Mouse (Mus musculus) limb, embryonic 14.5 days (tissue): ENCODE results near the gene D10Jhu81e. TPM values are rescaled to one million over a fixed set of nuclear protein-coding genes. Genes with fewer than 3 reads are reported as not detected.
"Not testable (repeated sequence)": the region's sequence is repeated elsewhere in the genome, so short reads cannot be mapped to it uniquely, and the experiment has no call there.

ENCODE experiments used
- ATAC-seq: fragments of 200-750 bp; cut with Nextera tagmentation; 2 replicates; pipeline ENCODE4 v1.8.0; 2017; ENCODE audit warnings: low read depth, moderate number of reproducible peaks, moderate TSS enrichment; ENCODE audit not compliant: low FRiP score
- DNase-seq: peaks from one replicate; pipeline ENCODE4 v3.0.0-alpha.2; 2015; ENCODE audit warnings: low spot score
- H3K27ac ChIP-seq: fragments of 300-500 bp; sonication (generic); replicated peaks from 2 replicates; pipeline ENCODE4 v1.5.1; 2014; ENCODE audit warnings: low read depth, mild to moderate bottlenecking, low read length, moderate library complexity, mixed read lengths
- H3K27me3 ChIP-seq: fragments of 300-500 bp; sonication (generic); 2 replicates; pipeline ENCODE4 v1.6.1; 2014; ENCODE audit warnings: low read length, mixed read lengths; ENCODE audit not compliant: control insufficient read depth, insufficient read depth
- H3K36me3 ChIP-seq: fragments of 300-500 bp; sonication (generic); 2 replicates; pipeline ENCODE4 v1.6.1; 2014; ENCODE audit warnings: mild to moderate bottlenecking, low read length, moderate library complexity, mixed read lengths; ENCODE audit not compliant: control insufficient read depth, insufficient read depth
- H3K4me1 ChIP-seq: fragments of 300-500 bp; sonication (generic); 2 replicates; pipeline ENCODE4 v1.6.1; 2014; ENCODE audit warnings: antibody characterized with exemption, low read length, mixed read lengths; ENCODE audit not compliant: control insufficient read depth, insufficient read depth
- H3K4me2 ChIP-seq: fragments of 300-500 bp; sonication (generic); replicated peaks from 2 replicates; pipeline ENCODE4 v1.6.1; 2014; ENCODE audit warnings: low read depth, mild to moderate bottlenecking, low read length, moderate library complexity; ENCODE audit not compliant: severe bottlenecking
- H3K4me3 ChIP-seq: fragments of 300-500 bp; sonication (generic); replicated peaks from 2 replicates; pipeline ENCODE4 v1.5.1; 2014; ENCODE audit warnings: low read length
- H3K9ac ChIP-seq: fragments of 300-500 bp; sonication (generic); 2 replicates; pipeline ENCODE4 v1.6.1; 2014; ENCODE audit warnings: mild to moderate bottlenecking, low read depth, low read length, moderate library complexity; ENCODE audit not compliant: severe bottlenecking
- H3K9me3 ChIP-seq: fragments of 300-500 bp; sonication (generic); 2 replicates; pipeline ENCODE4 v1.6.1; 2016; ENCODE audit warnings: low read length; ENCODE audit not compliant: control insufficient read depth
- POLR2A ChIP-seq: fragments of 200-500 bp; IDR thresholded peaks from 2 replicates; pipeline ENCODE4 v1.8.0; 2012; ENCODE audit warnings: inconsistent platforms, mild to moderate bottlenecking, moderate library complexity, borderline replicate concordance; ENCODE audit not compliant: insufficient read depth, insufficient read length; ENCODE audit errors: extremely low read depth
- WGBS: fragments of 180-500 bp; shearing (Covaris S2); extraction: QIAGEN DNeasy Blood & Tissue Kit; methylation state at CpG from one replicate; pipeline ENCODE4 v1.1.7; 2014; 5-methylcytosine and 5-hydroxymethylcytosine counted together
- polyA plus RNA-seq, 2 experiments: library from polyadenylated mRNA; depleted of rRNA in 1 of 2; stranded (reverse) in 1 of 2; unstranded in 1 of 2; fragments of >200 nt; fragmentation: Nextera tagmentation in 1 of 2; extraction: Ambion mirVana in 1 of 2; gene quantifications; 2 replicates each; pipeline versions ENCODE4 v1.2.1 to v1.2.3; 2012 to 2014

The D10Jhu81e gene
- polyA plus RNA-seq, 2 experiments, result 25.6 to 94.8 TPM

- no peak for TF ChIP-seq POLR2A
- Histone ChIP-seq H3K4me3 (no peak overlapping the region), H3K9me3 (no peaks in the 10 kb centered on the region), H3K27me3 (no peaks in the 10 kb centered on the region), H3K36me3 (peaks cover 86% of the 10 kb centered on the region), H3K27ac (no peak overlapping the region), H3K9ac (no peak overlapping the region), H3K4me2 (no peak overlapping the region), H3K4me1 (no peaks in the 10 kb centered on the region)
- ATAC-seq (no peak), DNase-seq (no peak)
- WGBS, result 92% methylated on average over 4 of the region's 4 CpGs
Measured at GRCm38 (mm10) chr10:78201182-78201581, 31.6 kb upstream of the D10Jhu81e start.

- no peak for ATAC-seq
Measured at GRCm38 (mm10) chr10:78192933-78193332, 23.4 kb upstream of the D10Jhu81e start.

DNA sequence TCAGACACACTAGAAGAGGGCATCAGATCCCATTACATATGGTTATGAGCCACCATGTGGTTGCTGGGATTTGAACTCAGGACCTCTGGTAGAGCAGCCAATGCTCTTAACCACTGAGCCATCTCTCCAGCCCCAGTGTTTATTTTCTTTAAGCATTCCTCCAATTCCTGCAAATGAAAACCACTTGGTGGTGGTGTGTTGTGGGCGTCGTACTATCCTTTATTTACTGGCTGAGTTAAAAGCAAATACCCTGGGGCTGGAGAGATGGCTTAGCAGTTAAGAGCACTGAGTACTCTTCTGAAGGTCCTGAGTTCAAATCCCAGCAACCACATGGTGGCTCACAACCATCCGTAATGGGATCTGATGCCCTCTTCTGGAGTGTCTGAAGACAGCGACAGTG, 16.5 kb upstream of the D10Jhu81e start:
- not testable (repeated sequence) for H3K27ac ChIP-seq, H3K27me3 ChIP-seq, DNase-seq, H3K9me3 ChIP-seq, H3K9ac ChIP-seq, H3K4me2 ChIP-seq, H3K4me3 ChIP-seq, H3K4me1 ChIP-seq, ATAC-seq
- peaks cover 57% of the 10 kb centered on the region for H3K36me3 ChIP-seq
- 86% methylated on average over 4 of the region's 4 CpGs for WGBS

More at GRCm38 (mm10) chr10:78192933-78193332, 23.4 kb upstream of the D10Jhu81e start:
- no peak for TF ChIP-seq POLR2A
- no peak overlapping the region for H3K4me3 ChIP-seq
- H3K9ac ChIP-seq, result no peak overlapping the region
- no peak overlapping the region for H3K4me2 ChIP-seq
- no peak for DNase-seq
- H3K9me3 ChIP-seq, result no peaks in the 10 kb centered on the region
- H3K27me3 ChIP-seq, result no peaks in the 10 kb centered on the region
- H3K27ac ChIP-seq, result no peak overlapping the region
- 90% methylated on average over 5 of the region's 5 CpGs for WGBS
- H3K36me3 ChIP-seq, result peaks cover 94% of the 10 kb centered on the region
- no peaks in the 10 kb centered on the region for H3K4me1 ChIP-seq

DNA sequence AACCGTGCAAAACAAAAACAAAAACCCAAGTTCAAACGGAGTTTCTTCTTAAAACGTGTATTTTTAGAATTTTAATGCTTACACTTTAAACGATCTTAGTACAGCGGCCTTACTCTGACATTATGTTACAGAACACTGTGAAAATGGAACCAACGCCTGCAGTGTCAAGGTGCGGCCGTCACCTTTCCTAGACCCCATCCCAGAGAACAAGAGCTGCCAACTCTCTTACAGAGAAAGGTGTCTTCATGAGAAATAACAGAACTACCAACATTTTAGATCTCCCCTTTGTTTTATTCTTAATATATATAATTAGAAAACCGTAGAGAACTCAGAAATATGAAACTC, 15.8 kb upstream of the D10Jhu81e start:
- Histone ChIP-seq H3K4me3 (peak overlapping the region; percentile 77), H3K9ac (peak overlapping the region; percentile 64), H3K4me1 (peaks cover 9% of the 10 kb centered on the region; the same call in 1 of the 2 replicates), H3K9me3 (no peaks in the 10 kb centered on the region), H3K27ac (peak overlapping the region; percentile 64), H3K36me3 (peaks cover 56% of the 10 kb centered on the region), H3K4me2 (peak overlapping the region; percentile 77), H3K27me3 (no peaks in the 10 kb centered on the region)
- peak; percentile 41 for ATAC-seq
- WGBS, result 11% methylated on average over 9 of the region's 9 CpGs
- TF ChIP-seq POLR2A, result no peak
- DNase-seq, result no peak

DNA sequence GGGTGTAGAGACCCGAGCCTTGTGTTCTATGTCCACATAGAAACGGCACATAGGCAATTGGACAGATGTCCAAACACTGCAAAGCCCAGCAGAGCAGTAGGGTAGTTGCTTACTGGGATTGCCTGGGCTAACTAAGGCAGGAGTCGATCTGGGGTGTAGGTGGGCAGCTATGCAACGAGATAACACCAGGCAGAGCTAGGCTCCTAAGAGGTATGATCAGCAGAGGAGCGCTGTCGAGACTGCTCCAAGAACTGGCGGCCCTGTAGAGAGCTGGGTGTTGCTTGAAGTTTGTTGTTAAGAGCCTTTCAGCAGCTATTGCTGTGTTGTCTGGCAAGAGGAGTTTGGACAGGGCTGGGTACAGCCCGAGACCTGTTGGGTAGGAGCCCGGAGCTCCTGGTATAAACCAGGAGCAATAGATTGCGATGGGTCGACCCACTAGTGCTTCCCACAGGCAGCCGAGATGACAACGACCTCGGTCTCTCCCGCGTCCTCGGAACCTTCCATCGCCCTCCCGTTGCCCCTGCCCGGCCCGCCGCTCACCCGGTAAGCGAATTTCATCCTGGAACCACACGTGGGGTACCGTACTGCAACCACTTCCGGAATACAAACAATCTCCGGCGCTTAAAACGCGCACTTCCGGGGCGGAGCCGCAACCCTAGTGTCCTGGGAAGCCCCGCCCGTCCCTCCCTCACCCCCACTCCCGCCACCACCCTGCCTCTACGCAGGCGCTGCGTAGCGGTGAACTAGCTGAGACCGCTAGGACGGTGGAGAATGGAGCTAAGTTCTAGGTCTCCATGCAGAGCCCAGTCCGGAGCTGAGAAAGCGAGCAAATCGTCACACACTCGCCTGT, 15.2 kb upstream of the D10Jhu81e start, which contains the start of gene Pwp2:
TSS of gene Pwp2 (minus strand) at position 619 of the 850 bp plus-strand sequence.
- no peaks in the 10 kb centered on the region for H3K27me3 ChIP-seq
- H3K4me2 ChIP-seq, result peak within 1 kb of the TSS; percentile 77
- DNase-seq, result peak; percentile 95
- WGBS, result 1% methylated on average over 47 of the region's 47 CpGs
- peak within 1 kb of the TSS; percentile 77 for H3K4me3 ChIP-seq
- TF ChIP-seq POLR2A, result peak; percentile 87; the same call in 1 of the 2 replicates
- peak within 1 kb of the TSS; percentile 64 for H3K27ac ChIP-seq
- H3K4me1 ChIP-seq, result peaks cover 9% of the 10 kb centered on the region; the same call in 1 of the 2 replicates
- ATAC-seq, result peak; percentile 94
- no peaks in the 10 kb centered on the region for H3K9me3 ChIP-seq
- peak within 1 kb of the TSS; percentile 64 for H3K9ac ChIP-seq
- H3K36me3 ChIP-seq, result peaks cover 56% of the 10 kb centered on the region
